Mouse (Mus musculus) myocyte (in vitro differentiated cells): ENCODE results near the gene Ttc28. TPM values are rescaled to one million over a fixed set of nuclear protein-coding genes. Genes with fewer than 3 reads are reported as not detected.
A peak's percentile ranks its signal among the peaks of the same experiment; 100 is the strongest.

Experiments used
- H3K27me3 ChIP-seq: one replicate; pipeline ENCODE4 v1.6.1; 2011; ENCODE audit not compliant: control insufficient read depth, insufficient read depth, insufficient read length
- H3K36me3 ChIP-seq: one replicate; pipeline ENCODE4 v1.6.1; 2011; ENCODE audit not compliant: control insufficient read depth, insufficient read depth
- H3K4me2 ChIP-seq: one replicate; pipeline ENCODE4 v1.6.1; 2011; ENCODE audit warnings: low read depth, control low read depth
- H3K4me3 ChIP-seq: one replicate; pipeline ENCODE4 v1.5.1; 2011; ENCODE audit warnings: mild to moderate bottlenecking, control low read depth, moderate library complexity
- H3K79me2 ChIP-seq: one replicate; pipeline ENCODE4 v1.6.1; 2011; ENCODE audit not compliant: control insufficient read depth, insufficient read depth
- H3ac ChIP-seq: one replicate; pipeline ENCODE4 v1.6.1; 2011; ENCODE audit not compliant: control insufficient read depth, insufficient read length
- CEBPB ChIP-seq: IDR thresholded peaks from 2 replicates; pipeline ENCODE4 v1.6.1; 2011; ENCODE audit warnings: mild to moderate bottlenecking, moderate library complexity; ENCODE audit not compliant: poor library complexity, insufficient read depth, severe bottlenecking
- E2F4 ChIP-seq: IDR thresholded peaks from one replicate; pipeline ENCODE4 v1.6.1; 2011; ENCODE audit warnings: mild to moderate bottlenecking, control low read depth, moderate library complexity; ENCODE audit not compliant: insufficient read depth
- MAX ChIP-seq: IDR thresholded peaks from one replicate; pipeline ENCODE4 v1.6.1; 2011; ENCODE audit warnings: low read depth, mild to moderate bottlenecking, control low read depth
- MYOD1 ChIP-seq, 3 experiments: IDR thresholded peaks; one replicate each; pipeline ENCODE4 v1.6.1; 2011; ENCODE audit warnings: control low read depth in 2 of 3, low read depth in 2 of 3, mild to moderate bottlenecking in 2 of 3, moderate library complexity in 1 of 3; ENCODE audit not compliant: insufficient read length in 2 of 3, control insufficient read depth in 1 of 3
- MYOG ChIP-seq, 3 experiments: IDR thresholded peaks; one replicate each; pipeline ENCODE4 v1.6.1; 2011; ENCODE audit warnings: control low read depth in 2 of 3, low read depth in 2 of 3, mild to moderate bottlenecking in 2 of 3; ENCODE audit not compliant: insufficient read length in 2 of 3, control insufficient read depth in 1 of 3, insufficient read depth in 1 of 3
- POLR2A ChIP-seq: IDR thresholded peaks from one replicate; pipeline ENCODE4 v1.6.1; 2011; ENCODE audit warnings: low read depth, mild to moderate bottlenecking, control low read depth, moderate library complexity; ENCODE audit not compliant: insufficient read length
- POLR2AphosphoS2 ChIP-seq: IDR thresholded peaks from one replicate; pipeline ENCODE4 v1.6.1; 2011; ENCODE audit warnings: low read depth, control low read depth; ENCODE audit not compliant: insufficient read length
- REST ChIP-seq: IDR thresholded peaks from one replicate; pipeline ENCODE4 v1.6.1; 2011; ENCODE audit warnings: mild to moderate bottlenecking, control low read depth, moderate library complexity; ENCODE audit not compliant: insufficient read depth, insufficient read length
- SRF ChIP-seq: IDR thresholded peaks from one replicate; pipeline ENCODE4 v1.6.1; 2011; ENCODE audit warnings: low read depth; ENCODE audit not compliant: control insufficient read depth, insufficient read length
- TCF12 ChIP-seq: IDR thresholded peaks from one replicate; pipeline ENCODE4 v1.6.1; 2011; ENCODE audit warnings: mild to moderate bottlenecking, control low read depth; ENCODE audit not compliant: poor library complexity, insufficient read depth, severe bottlenecking
- TCF3 ChIP-seq: IDR thresholded peaks from one replicate; pipeline ENCODE4 v1.6.1; 2011; ENCODE audit warnings: low read depth, control low read depth; ENCODE audit not compliant: insufficient read length
- USF1 ChIP-seq: IDR thresholded peaks from one replicate; pipeline ENCODE4 v1.6.1; 2011; ENCODE audit warnings: low read depth, mild to moderate bottlenecking, control low read depth, moderate library complexity
- polyA plus RNA-seq: library from polyadenylated mRNA; unstranded; fragments of >200 nt; fragmentation: generic; extraction: Trizol; gene quantifications from one replicate; pipeline ENCODE4 v1.2.1, GENCODE M21; 2012; ENCODE audit warnings: missing spikeins

Gene Ttc28
- polyA plus RNA-seq, 1 experiment, result 8.5 TPM

DNA sequence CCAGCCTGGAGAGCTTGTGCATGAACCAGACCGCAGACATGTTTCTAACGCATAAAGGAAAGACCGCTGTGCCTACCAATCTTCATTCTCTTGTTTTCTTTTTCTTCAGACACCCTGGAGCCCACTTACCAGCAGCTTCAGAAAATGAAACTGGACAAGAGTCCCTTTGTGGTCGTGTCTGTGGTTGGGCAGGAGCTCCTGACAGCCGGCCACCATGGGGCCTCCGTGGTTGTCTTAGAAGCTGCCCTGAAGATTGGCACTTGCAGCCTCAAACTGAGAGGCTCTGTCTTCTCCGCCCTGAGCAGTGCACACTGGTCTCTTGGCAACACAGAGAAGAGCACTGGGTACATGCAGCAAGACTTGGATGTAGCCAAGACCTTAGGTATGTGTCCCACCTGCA lies 221.0 kb downstream of the Ttc28 start:
- TF ChIP-seq USF1 (no peak), MYOG (IDR thresholded peaks at IDR 0.05; ENCODE audit: control insufficient read depth in 1 of 3, insufficient read depth in 1 of 3, insufficient read length in 2 of 3, low read depth in 2 of 3) (peak in 1 of 3 experiments; percentile 15)
- Histone ChIP-seq H3K36me3 (no peaks in the 10 kb centered on the region), H3K79me2 (no peaks in the 10 kb centered on the region), H3K27me3 (no peaks in the 10 kb centered on the region), H3K4me3 (no peak overlapping the region), H3K4me2 (peak overlapping the region; percentile 24), H3ac (no peak overlapping the region)

DNA sequence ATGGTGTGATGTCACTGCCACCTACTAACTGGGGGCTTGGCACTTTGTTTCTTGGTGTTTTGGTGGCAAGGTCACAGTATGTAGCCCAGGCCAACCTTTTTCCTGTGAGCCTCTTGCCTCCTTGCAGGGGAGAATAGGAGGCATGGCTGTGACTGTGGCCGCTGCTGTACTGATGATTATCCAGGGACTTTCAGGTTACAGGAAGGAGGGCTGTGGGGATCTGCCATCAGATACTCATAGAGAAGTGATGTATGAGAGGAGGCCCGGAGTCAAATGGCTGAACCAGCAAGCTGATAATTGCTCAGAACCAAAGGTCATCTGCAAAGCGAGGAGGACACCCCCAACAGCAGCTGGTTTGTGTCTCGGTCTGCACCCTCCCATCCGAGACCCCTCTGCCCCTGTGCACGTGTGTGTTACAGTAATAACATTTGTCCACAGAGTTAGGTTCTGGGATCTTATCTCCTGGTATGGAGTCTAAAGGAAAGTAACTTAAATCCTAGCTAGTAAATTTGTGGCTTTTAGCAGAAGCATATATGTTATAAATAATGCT lies 221.9 kb downstream of the Ttc28 start:
- no peak overlapping the region for H3K4me2 ChIP-seq
- no peaks in the 10 kb centered on the region for H3K79me2 ChIP-seq
- no peaks in the 10 kb centered on the region for H3K36me3 ChIP-seq
- H3K4me3 ChIP-seq, result no peak overlapping the region
- no peak overlapping the region for H3ac ChIP-seq
- TF ChIP-seq POLR2A, result no peak
- TF ChIP-seq SRF, result no peak
- TF ChIP-seq REST, result no peak
- no peak for TF ChIP-seq MYOG (IDR thresholded peaks at IDR 0.05; ENCODE audit: control insufficient read depth in 1 of 3, insufficient read depth in 1 of 3, insufficient read length in 2 of 3, low read depth in 2 of 3)
- no peak for TF ChIP-seq TCF12
- TF ChIP-seq POLR2AphosphoS2, result no peak
- no peak for TF ChIP-seq E2F4
- no peak for TF ChIP-seq TCF3
- TF ChIP-seq CEBPB, result no peak
- TF ChIP-seq MAX, result no peak
- TF ChIP-seq MYOD1 (IDR thresholded peaks at IDR 0.05; ENCODE audit: control insufficient read depth in 1 of 3, insufficient read length in 2 of 3, low read depth in 2 of 3), result no peak
- TF ChIP-seq USF1, result no peak
- H3K27me3 ChIP-seq, result no peaks in the 10 kb centered on the region

DNA sequence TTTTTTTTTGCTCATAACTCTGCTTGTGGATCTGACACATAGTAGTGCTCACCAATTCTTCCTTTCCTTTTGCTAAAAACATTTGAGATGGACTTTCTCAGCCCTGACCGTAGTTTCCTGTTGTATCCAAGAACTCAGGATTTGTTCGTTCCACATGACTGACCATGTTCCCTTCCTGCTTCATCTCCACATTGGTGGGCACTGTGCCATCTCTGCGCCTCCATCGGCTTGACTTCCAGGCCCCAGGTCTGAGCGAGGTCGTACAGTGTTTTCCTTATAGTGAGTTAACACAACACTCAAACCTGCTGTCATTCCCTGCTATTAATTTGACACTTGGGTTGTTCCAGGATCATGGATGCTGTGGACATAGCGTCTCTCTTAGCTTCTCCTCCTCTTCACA lies 225.2 kb downstream of the Ttc28 start:
- Histone ChIP-seq H3K4me2 (no peak overlapping the region), H3K36me3 (no peaks in the 10 kb centered on the region), H3K79me2 (no peaks in the 10 kb centered on the region), H3K4me3 (no peak overlapping the region), H3K27me3 (no peaks in the 10 kb centered on the region), H3ac (no peak overlapping the region)
- TF ChIP-seq MYOD1 (IDR thresholded peaks at IDR 0.05; ENCODE audit: control insufficient read depth in 1 of 3, insufficient read length in 2 of 3, low read depth in 2 of 3) (no peak), MYOG (IDR thresholded peaks at IDR 0.05; ENCODE audit: control insufficient read depth in 1 of 3, insufficient read depth in 1 of 3, insufficient read length in 2 of 3, low read depth in 2 of 3) (no peak), REST (no peak), CEBPB (no peak), TCF12 (no peak), USF1 (no peak), MAX (no peak), POLR2A (no peak), E2F4 (no peak), TCF3 (no peak), POLR2AphosphoS2 (no peak), SRF (no peak)

DNA sequence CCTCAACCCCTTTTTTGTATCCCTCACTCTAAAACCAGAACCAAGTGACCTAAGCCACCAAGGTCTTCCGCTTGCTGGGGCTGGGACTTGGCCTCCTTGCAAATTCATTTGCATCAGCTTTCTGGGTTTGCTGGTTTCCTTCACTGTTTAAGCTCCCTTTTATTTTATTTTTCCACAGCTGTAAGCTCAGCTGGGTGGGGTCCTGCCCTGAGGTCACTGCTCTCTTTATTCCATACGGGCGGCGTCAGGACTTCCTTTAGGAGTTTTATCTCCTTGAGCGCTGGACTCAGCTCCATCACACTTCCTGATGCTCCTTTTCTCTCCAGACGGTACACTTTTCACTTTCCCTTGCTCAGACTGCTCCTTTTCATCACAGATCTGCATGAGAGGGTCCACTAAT lies 231.8 kb downstream of the Ttc28 start:
- H3ac ChIP-seq, result no peak overlapping the region
- no peak overlapping the region for H3K4me2 ChIP-seq
- no peaks in the 10 kb centered on the region for H3K27me3 ChIP-seq
- TF ChIP-seq MAX, result no peak
- no peak for TF ChIP-seq SRF
- no peak for TF ChIP-seq TCF3
- no peak for TF ChIP-seq MYOG (IDR thresholded peaks at IDR 0.05; ENCODE audit: control insufficient read depth in 1 of 3, insufficient read depth in 1 of 3, insufficient read length in 2 of 3, low read depth in 2 of 3)
- no peak for TF ChIP-seq TCF12
- TF ChIP-seq CEBPB, result no peak
- no peak for TF ChIP-seq E2F4
- H3K4me3 ChIP-seq, result no peak overlapping the region
- H3K79me2 ChIP-seq, result no peaks in the 10 kb centered on the region
- H3K36me3 ChIP-seq, result no peaks in the 10 kb centered on the region

DNA sequence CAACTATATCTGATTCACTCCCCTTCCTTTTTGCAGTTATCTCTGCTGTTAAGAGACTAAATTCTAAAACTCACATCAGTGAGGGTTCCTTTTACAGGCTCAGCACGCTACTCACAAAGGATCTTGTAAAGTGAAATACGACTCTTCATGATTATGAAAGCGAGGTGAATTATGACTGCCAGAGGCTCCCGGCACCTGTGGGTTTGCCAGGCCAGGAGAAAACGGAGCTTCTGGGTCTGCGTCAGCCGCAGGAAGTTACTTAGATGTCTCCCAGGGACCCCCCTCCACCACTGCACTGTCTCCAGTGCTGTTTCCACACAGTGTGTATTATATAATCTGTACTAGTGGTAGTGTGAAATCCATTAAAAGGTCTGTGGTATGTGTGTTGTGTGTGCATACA lies 233.6 kb downstream of the Ttc28 start:
- Histone ChIP-seq H3K27me3 (no peaks in the 10 kb centered on the region), H3K4me2 (no peak overlapping the region), H3K4me3 (no peak overlapping the region), H3K79me2 (no peaks in the 10 kb centered on the region), H3K36me3 (no peaks in the 10 kb centered on the region), H3ac (no peak overlapping the region)
- TF ChIP-seq REST (no peak), POLR2AphosphoS2 (no peak), CEBPB (no peak), MYOG (IDR thresholded peaks at IDR 0.05; ENCODE audit: control insufficient read depth in 1 of 3, insufficient read depth in 1 of 3, insufficient read length in 2 of 3, low read depth in 2 of 3) (no peak), USF1 (no peak), E2F4 (no peak), SRF (no peak), POLR2A (no peak), TCF12 (no peak), TCF3 (no peak), MYOD1 (IDR thresholded peaks at IDR 0.05; ENCODE audit: control insufficient read depth in 1 of 3, insufficient read length in 2 of 3, low read depth in 2 of 3) (no peak), MAX (no peak)
